Mouse (Mus musculus) limb, embryonic 14.5 days (tissue): ENCODE data around the gene Rnf223. TPM values are rescaled to one million over a fixed set of nuclear protein-coding genes. Genes with fewer than 3 reads are reported as not detected.
A peak's percentile ranks its signal among the peaks of the same experiment; 100 is the strongest.

Source experiments
- ATAC-seq: fragments of 200-750 bp; cut with Nextera tagmentation; 2 replicates; pipeline ENCODE4 v1.8.0; 2017; ENCODE audit warnings: low read depth, moderate number of reproducible peaks, moderate TSS enrichment; ENCODE audit not compliant: low FRiP score
- DNase-seq: peaks from one replicate; pipeline ENCODE4 v3.0.0-alpha.2; 2015; ENCODE audit warnings: low spot score
- H3K27ac ChIP-seq: fragments of 300-500 bp; sonication (generic); replicated peaks from 2 replicates; pipeline ENCODE4 v1.5.1; 2014; ENCODE audit warnings: low read depth, mild to moderate bottlenecking, low read length, moderate library complexity, mixed read lengths
- H3K27me3 ChIP-seq: fragments of 300-500 bp; sonication (generic); 2 replicates; pipeline ENCODE4 v1.6.1; 2014; ENCODE audit warnings: low read length, mixed read lengths; ENCODE audit not compliant: control insufficient read depth, insufficient read depth
- H3K36me3 ChIP-seq: fragments of 300-500 bp; sonication (generic); 2 replicates; pipeline ENCODE4 v1.6.1; 2014; ENCODE audit warnings: mild to moderate bottlenecking, low read length, moderate library complexity, mixed read lengths; ENCODE audit not compliant: control insufficient read depth, insufficient read depth
- H3K4me1 ChIP-seq: fragments of 300-500 bp; sonication (generic); 2 replicates; pipeline ENCODE4 v1.6.1; 2014; ENCODE audit warnings: antibody characterized with exemption, low read length, mixed read lengths; ENCODE audit not compliant: control insufficient read depth, insufficient read depth
- H3K4me2 ChIP-seq: fragments of 300-500 bp; sonication (generic); replicated peaks from 2 replicates; pipeline ENCODE4 v1.6.1; 2014; ENCODE audit warnings: low read depth, mild to moderate bottlenecking, low read length, moderate library complexity; ENCODE audit not compliant: severe bottlenecking
- H3K4me3 ChIP-seq: fragments of 300-500 bp; sonication (generic); replicated peaks from 2 replicates; pipeline ENCODE4 v1.5.1; 2014; ENCODE audit warnings: low read length
- H3K9ac ChIP-seq: fragments of 300-500 bp; sonication (generic); 2 replicates; pipeline ENCODE4 v1.6.1; 2014; ENCODE audit warnings: mild to moderate bottlenecking, low read depth, low read length, moderate library complexity; ENCODE audit not compliant: severe bottlenecking
- H3K9me3 ChIP-seq: fragments of 300-500 bp; sonication (generic); 2 replicates; pipeline ENCODE4 v1.6.1; 2016; ENCODE audit warnings: low read length; ENCODE audit not compliant: control insufficient read depth
- POLR2A ChIP-seq: fragments of 200-500 bp; IDR thresholded peaks from 2 replicates; pipeline ENCODE4 v1.8.0; 2012; ENCODE audit warnings: inconsistent platforms, mild to moderate bottlenecking, moderate library complexity, borderline replicate concordance; ENCODE audit not compliant: insufficient read depth, insufficient read length; ENCODE audit errors: extremely low read depth
- WGBS: fragments of 180-500 bp; shearing (Covaris S2); extraction: QIAGEN DNeasy Blood & Tissue Kit; methylation state at CpG from one replicate; pipeline ENCODE4 v1.1.7; 2014; 5-methylcytosine and 5-hydroxymethylcytosine counted together
- polyA plus RNA-seq, 2 experiments: library from polyadenylated mRNA; depleted of rRNA in 1 of 2; stranded (reverse) in 1 of 2; unstranded in 1 of 2; fragments of >200 nt; fragmentation: Nextera tagmentation in 1 of 2; extraction: Ambion mirVana in 1 of 2; gene quantifications; 2 replicates each; pipeline versions ENCODE4 v1.2.1 to v1.2.3; 2012 to 2014

Rnf223 gene
- polyA plus RNA-seq (2012; rRNA removed), result 1.5 and 2.0 TPM in 2 replicates
- 0.61 and 0.65 TPM in 2 replicates for polyA plus RNA-seq (2014; fragmentation: Nextera tagmentation; extraction: Ambion mirVana)

- no peaks in the 10 kb centered on the region for H3K4me1 ChIP-seq
- H3K36me3 ChIP-seq, result peaks cover 10% of the 10 kb centered on the region
- H3K4me3 ChIP-seq, result no peak within 1 kb of the TSS
- TF ChIP-seq POLR2A, result no peak
- H3K4me2 ChIP-seq, result no peak within 1 kb of the TSS
- no peak within 1 kb of the TSS for H3K9ac ChIP-seq
- ATAC-seq, result no peak
- WGBS, result 78% methylated on average over 15 of the region's 15 CpGs
- H3K27me3 ChIP-seq, result no peaks in the 10 kb centered on the region
- H3K27ac ChIP-seq, result no peak within 1 kb of the TSS
- no peak for DNase-seq
- no peaks in the 10 kb centered on the region for H3K9me3 ChIP-seq
Observed at GRCm38 (mm10) chr4:156130436-156130835, at the start of gene Rnf223. Gene Rnf223 (plus strand): TSS chr4:156130513.

GRCm38 (mm10) chr4:156082621-156083234, 47.6 kb upstream of the Rnf223 start:
- H3K4me3 ChIP-seq, result no peak overlapping the region
- 54% methylated on average over 4 of the region's 4 CpGs for WGBS
- H3K4me1 ChIP-seq, result peaks cover 22% of the 10 kb centered on the region
- H3K36me3 ChIP-seq, result no peaks in the 10 kb centered on the region
- H3K27me3 ChIP-seq, result peaks cover 7% of the 10 kb centered on the region
- no peak overlapping the region for H3K4me2 ChIP-seq
- ATAC-seq (no peak), DNase-seq (no peak)
- no peak for TF ChIP-seq POLR2A
- no peak overlapping the region for H3K9ac ChIP-seq
- no peaks in the 10 kb centered on the region for H3K9me3 ChIP-seq
- H3K27ac ChIP-seq, result no peak overlapping the region

- WGBS, result 44% methylated on average over 5 of the region's 5 CpGs
Observed at GRCm38 (mm10) chr4:156083348-156083747, 47.0 kb upstream of the Rnf223 start.

GRCm38 (mm10) chr4:156084096-156084879, 46.0 kb upstream of the Rnf223 start:
- Histone ChIP-seq H3K4me2 (no peak overlapping the region), H3K27ac (no peak overlapping the region), H3K9ac (no peak overlapping the region), H3K27me3 (no peaks in the 10 kb centered on the region), H3K4me3 (no peak overlapping the region), H3K4me1 (peaks cover 16% of the 10 kb centered on the region), H3K36me3 (no peaks in the 10 kb centered on the region), H3K9me3 (no peaks in the 10 kb centered on the region)
- ATAC-seq (no peak), DNase-seq (no peak)
- no peak for TF ChIP-seq POLR2A
- WGBS, result 71% methylated on average over 9 of the region's 9 CpGs

More at GRCm38 (mm10) chr4:156083348-156083747, 47.0 kb upstream of the Rnf223 start:
- no peak overlapping the region for H3K9ac ChIP-seq
- no peaks in the 10 kb centered on the region for H3K9me3 ChIP-seq
- no peak for TF ChIP-seq POLR2A
- peaks cover under 1% of the 10 kb centered on the region; the same call in 1 of the 2 replicates for H3K27me3 ChIP-seq
- ATAC-seq (no peak), DNase-seq (peak; percentile 25)
- H3K4me2 ChIP-seq, result no peak overlapping the region
- peaks cover 16% of the 10 kb centered on the region for H3K4me1 ChIP-seq
- no peaks in the 10 kb centered on the region for H3K36me3 ChIP-seq
- no peak overlapping the region for H3K27ac ChIP-seq
- no peak overlapping the region for H3K4me3 ChIP-seq

GRCm38 (mm10) chr4:156085256-156085655, 45.1 kb upstream of the Rnf223 start:
- H3K9ac ChIP-seq, result no peak overlapping the region
- TF ChIP-seq POLR2A, result no peak
- H3K36me3 ChIP-seq, result no peaks in the 10 kb centered on the region
- no peak overlapping the region for H3K4me3 ChIP-seq
- no peak for ATAC-seq
- no peak overlapping the region for H3K27ac ChIP-seq
- no peaks in the 10 kb centered on the region for H3K9me3 ChIP-seq
- no peaks in the 10 kb centered on the region for H3K27me3 ChIP-seq
- DNase-seq, result no peak
- H3K4me1 ChIP-seq, result peaks cover 16% of the 10 kb centered on the region
- no peak overlapping the region for H3K4me2 ChIP-seq
- WGBS, result 88% methylated on average over 8 of the region's 8 CpGs
